Mouse (Mus musculus): ENCODE data around the gene Vps4a. TPM values are rescaled to one million over a fixed set of nuclear protein-coding genes. Genes with fewer than 3 reads are reported as not detected.

Vps4a gene
- total RNA-seq, 4 experiments from 2014 or later, result 98.3 to 108 (median 103) TPM

GRCm38 (mm10) chr8:107049480-107049879, 18.5 kb downstream of the Vps4a start:
- DNase-seq, result no peak

GRCm38 (mm10) chr8:107052046-107052445, 21.0 kb downstream of the Vps4a start:
- DNase-seq, result peak; percentile 54

DNA sequence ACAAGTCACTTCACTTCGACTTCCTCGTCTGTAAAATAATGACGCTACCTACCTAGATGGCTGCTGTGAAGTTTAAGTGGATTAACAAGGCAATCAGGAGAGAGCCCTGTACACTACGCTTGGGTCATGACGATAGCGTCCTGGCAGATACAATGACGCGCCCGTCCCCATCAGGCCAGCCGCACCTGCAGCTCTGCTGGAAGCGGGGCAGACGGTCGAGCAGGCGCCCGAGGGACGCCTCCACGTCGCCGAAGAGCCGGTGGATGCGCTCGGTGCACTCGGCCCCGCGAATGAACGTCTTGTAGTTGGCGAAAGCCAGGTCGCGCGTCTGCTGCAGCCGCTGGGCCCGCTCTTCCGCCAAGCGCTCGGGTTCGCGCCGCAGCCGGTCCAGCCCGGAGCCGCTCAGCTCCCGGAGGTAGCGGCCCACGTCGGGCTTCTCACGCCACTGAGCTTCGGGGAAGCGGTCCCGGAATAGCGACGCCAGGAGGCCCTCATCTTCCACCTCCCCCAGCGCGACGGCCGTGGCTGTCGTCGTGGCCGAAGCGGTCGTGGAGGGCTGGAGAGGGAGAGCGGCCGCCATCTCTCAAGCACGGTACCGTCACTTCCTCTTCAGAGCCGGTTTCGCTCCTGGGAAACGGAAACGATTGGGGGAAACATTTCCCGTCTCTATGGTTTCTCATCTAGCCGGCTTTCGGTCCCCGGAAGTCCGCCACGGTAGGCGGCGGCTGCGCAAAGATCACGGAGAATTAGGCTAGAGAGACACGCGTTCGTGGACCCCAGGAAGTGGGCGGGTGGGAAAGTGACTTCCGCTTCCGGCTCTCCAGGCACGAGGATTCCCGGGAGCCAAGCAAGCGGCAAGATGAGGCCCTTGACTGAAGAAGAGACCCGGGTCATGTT, 25.3 kb downstream of the Vps4a start, which contains the start of the genes Cog8 and Nip7:
Gene Cog8 (minus strand): TSS at position 614 of the 897 bp plus-strand sequence.
Gene Nip7 (plus strand): TSS at position 802 of the 897 bp plus-strand sequence.
- DNase-seq, result peak; percentile 96

GRCm38 (mm10) chr8:107056973-107057369, 25.9 kb downstream of the Vps4a start:
- no peak for DNase-seq

- DNase-seq, result no peak
Measured at GRCm38 (mm10) chr8:107062613-107063012, 31.6 kb downstream of the Vps4a start.

- DNase-seq, result no peak
Measured at GRCm38 (mm10) chr8:107065511-107066496, 34.8 kb downstream of the Vps4a start, which contains the start of gene Tmed6. Gene Tmed6, minus strand, starts transcription at chr8:107065644.

- no peak for DNase-seq
Measured at GRCm38 (mm10) chr8:107073706-107074105, 42.7 kb downstream of the Vps4a start.

DNA sequence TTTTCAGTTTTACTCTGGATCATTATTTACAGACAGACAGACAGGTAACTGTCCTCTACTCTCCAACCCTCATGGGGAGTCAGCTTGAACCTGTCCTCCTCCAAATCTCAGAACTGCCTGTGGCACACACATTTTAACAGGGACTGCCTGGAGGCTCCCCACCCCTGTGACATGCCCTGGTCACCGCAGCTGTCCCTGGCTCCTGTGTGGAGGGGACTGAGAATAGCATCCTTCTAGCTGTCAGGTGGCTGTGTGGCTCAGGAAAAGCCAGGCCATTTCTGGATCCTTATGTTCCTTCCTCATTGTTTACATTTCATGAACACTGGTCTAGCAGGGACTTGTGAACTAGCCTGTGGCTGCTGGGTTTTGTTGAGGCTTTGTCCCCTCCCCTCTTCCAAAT, 43.1 kb downstream of the Vps4a start:
- no peak for DNase-seq

DNA sequence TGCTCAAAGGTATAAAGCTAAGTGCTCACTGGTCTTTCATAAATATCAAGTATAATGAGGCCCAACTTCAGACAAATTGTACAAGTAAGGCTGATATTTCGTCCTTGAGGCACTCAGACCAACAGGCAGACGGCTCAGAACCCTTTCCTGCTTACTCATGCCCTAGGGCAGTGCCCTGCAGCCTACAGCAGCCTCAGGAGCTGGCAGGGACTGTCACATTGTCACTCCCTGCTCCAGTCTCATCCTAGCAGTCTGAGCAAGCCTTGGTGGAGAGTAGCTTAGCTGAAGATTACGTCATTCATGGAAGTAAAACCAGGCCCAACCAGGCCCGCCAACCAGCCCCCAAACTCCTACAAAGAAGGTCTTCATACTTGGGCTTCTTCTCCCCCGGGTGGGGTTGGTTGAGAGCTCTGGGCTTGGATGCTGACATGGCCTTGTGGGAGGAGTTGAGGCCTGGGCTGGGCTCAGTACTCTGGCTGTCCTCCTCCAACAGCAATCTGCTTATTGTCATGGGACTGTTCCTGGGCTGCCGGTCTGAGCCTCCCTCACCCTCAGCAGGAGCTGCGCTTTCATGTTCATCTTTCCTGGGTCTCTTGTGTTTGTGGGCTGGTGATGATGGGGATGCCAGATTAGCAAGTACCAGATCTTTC, 45.3 kb downstream of the Vps4a start:
- no peak for DNase-seq

GRCm38 (mm10) chr8:107085358-107085757, 54.3 kb downstream of the Vps4a start:
- no peak for DNase-seq

DNA sequence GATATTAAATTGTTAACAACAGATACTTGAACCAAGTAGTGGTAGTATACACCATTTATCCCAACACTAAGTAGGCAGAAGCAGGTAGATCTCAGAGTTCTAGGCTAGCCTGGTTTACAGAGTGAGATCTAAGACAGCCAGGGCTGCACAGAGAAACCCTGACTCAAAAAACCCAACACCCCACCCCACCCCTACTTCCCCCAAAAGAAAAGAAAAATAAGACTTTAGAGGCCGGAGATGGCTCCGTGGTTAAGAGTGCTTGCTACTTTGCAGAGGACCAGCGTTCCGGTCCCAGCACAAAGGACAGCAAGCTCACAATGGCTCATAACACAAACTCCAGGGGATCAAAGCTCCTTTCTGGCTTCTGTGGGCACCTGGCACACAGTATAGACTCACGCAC, 55.0 kb downstream of the Vps4a start:
- DNase-seq, result no peak

DNA sequence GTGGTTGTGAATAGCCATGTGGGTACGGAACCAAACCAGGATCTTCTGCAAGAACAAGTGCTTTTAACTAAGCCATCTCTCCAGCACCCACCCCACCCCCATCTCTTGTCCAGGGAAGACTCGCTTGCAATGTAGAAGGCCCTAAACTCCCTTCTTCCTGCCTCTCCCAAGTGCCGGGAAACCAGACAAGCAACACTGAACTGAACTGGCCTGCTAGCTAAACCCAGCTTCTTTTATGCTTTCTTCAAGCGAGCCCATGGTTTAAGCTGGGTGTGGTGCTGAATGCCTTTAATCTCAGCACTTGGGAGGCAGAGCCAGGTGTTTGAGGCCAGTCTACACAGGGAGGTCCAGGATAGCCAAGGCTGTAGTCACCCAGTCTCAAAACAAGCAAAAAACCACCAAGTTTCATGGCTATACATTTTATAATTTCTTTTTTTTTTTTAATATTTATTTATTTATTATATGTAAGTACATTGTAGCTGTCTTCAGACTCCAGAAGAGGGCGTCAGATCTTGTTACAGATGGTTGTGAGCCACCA, 57.6 kb downstream of the Vps4a start:
- no peak for DNase-seq

- DNase-seq, result no peak
Measured at GRCm38 (mm10) chr8:107090531-107090930, 59.5 kb downstream of the Vps4a start.

Other genes with a start within 250 kb of the Vps4a start
- under 1 TPM; 0.14 to 0.62 (median 0.56) TPM for gene Has3, start 161.0 kb upstream of the Vps4a start, total RNA-seq (2022)
- gene Utp4, start 137.6 kb upstream of the Vps4a start, total RNA-seq (2022), result 10 to 100 TPM; 38.8 to 43.1 (median 42.6) TPM
- 10 to 100 TPM; 36.2 to 42.9 (median 38.8) TPM for gene Sntb2, start 95.5 kb upstream of the Vps4a start, total RNA-seq (2022)
- gene Pdf, start 17.4 kb downstream of the Vps4a start, total RNA-seq (2022), result 10 to 100 TPM; 64.2 to 73.1 (median 71.8) TPM
- 10 to 100 TPM; 41.1 to 46.6 (median 44.1) TPM for gene Cog8, start 25.5 kb downstream of the Vps4a start, total RNA-seq (2022)
- gene Nip7, start 25.7 kb downstream of the Vps4a start, total RNA-seq (2022), result 10 to 100 TPM; 46.5 to 53.0 (median 48.8) TPM
- gene Tmed6, start 34.4 kb downstream of the Vps4a start, total RNA-seq (2022), result not detected
- gene Terf2, start 65.3 kb downstream of the Vps4a start, total RNA-seq (2022), result 10 to 100 TPM; 20.6 to 38.9 (median 30.3) TPM
- 100 to 1,000 TPM; 398 to 743 (median 524) TPM for gene Cyb5b, start 119.4 kb downstream of the Vps4a start, total RNA-seq (2022)